Mouse (Mus musculus) CH12F3 (cell line): ENCODE results near the gene Cdsn.
"Not testable (repeated sequence)": the region's sequence is repeated elsewhere in the genome, so short reads cannot be mapped to it uniquely, and the experiment has no call there.

Experiments
- in situ Hi-C: fragments of 300-500 bp; cut with MboI; formaldehyde crosslinking; loops from 2 replicates; pipeline ENCODE4 v1.14.3; 2020; ENCODE audit warnings: low sequenced_read_pairs

Cdsn gene

GRCm38 (mm10) chr17:35551881-35552414, at the start of gene Cdsn:
Gene Cdsn (plus strand): TSS chr17:35552128.
- in situ Hi-C loops, result no loop called here

- in situ Hi-C loops, result no loop called here
These were observed 49.7 kb upstream of the Cdsn start for GRCm38 (mm10) chr17:35502226-35502625.

- in situ Hi-C loops, result no loop called here
These were observed 49.2 kb upstream of the Cdsn start for GRCm38 (mm10) chr17:35502762-35503161.

GRCm38 (mm10) chr17:35503849-35504248, 48.1 kb upstream of the Cdsn start:
- in situ Hi-C loops, result no loop called here

GRCm38 (mm10) chr17:35504628-35505481, 47.1 kb upstream of the Cdsn start:
- in situ Hi-C loops, result no loop called here

- in situ Hi-C loops, result no loop called here
These were observed 46.2 kb upstream of the Cdsn start, which contains the start of gene Pou5f1 for GRCm38 (mm10) chr17:35505776-35506175. Gene Pou5f1 (plus strand): TSS chr17:35506018.

GRCm38 (mm10) chr17:35506881-35507280, 45.0 kb upstream of the Cdsn start:
- in situ Hi-C loops, result no loop called here

- in situ Hi-C loops, result no loop called here
These were observed 44.2 kb upstream of the Cdsn start for GRCm38 (mm10) chr17:35507556-35508260.

GRCm38 (mm10) chr17:35508279-35508678, 43.6 kb upstream of the Cdsn start:
- in situ Hi-C loops, result not testable (repeated sequence)

GRCm38 (mm10) chr17:35509284-35509683, 42.6 kb upstream of the Cdsn start:
- in situ Hi-C loops, result no loop called here

- in situ Hi-C loops, result no loop called here
These were observed 38.9 kb upstream of the Cdsn start for GRCm38 (mm10) chr17:35512916-35513626.

- in situ Hi-C loops, result no loop called here
These were observed 38.0 kb upstream of the Cdsn start for GRCm38 (mm10) chr17:35513886-35514285.

- in situ Hi-C loops, result no loop called here
These were observed 37.2 kb upstream of the Cdsn start for GRCm38 (mm10) chr17:35514756-35515155.

GRCm38 (mm10) chr17:35515911-35516640, 35.9 kb upstream of the Cdsn start:
- in situ Hi-C loops, result no loop called here

- in situ Hi-C loops, result no loop called here
These were observed 35.1 kb upstream of the Cdsn start, which contains the start of the genes Tcf19 and Cchcr1 for GRCm38 (mm10) chr17:35516652-35517500. Gene Tcf19 (minus strand): TSS chr17:35516824. Gene Cchcr1 (plus strand): TSS chr17:35517100.

- in situ Hi-C loops, result no loop called here
These were observed 34.4 kb upstream of the Cdsn start for GRCm38 (mm10) chr17:35517526-35517925.

- in situ Hi-C loops, result no loop called here
These were observed 27.6 kb upstream of the Cdsn start for GRCm38 (mm10) chr17:35524354-35524753.

GRCm38 (mm10) chr17:35526644-35527043, 25.3 kb upstream of the Cdsn start:
- in situ Hi-C loops, result no loop called here

GRCm38 (mm10) chr17:35532360-35532759, 19.6 kb upstream of the Cdsn start:
- in situ Hi-C loops, result no loop called here
